Mouse (Mus musculus): Measurements from ENCODE around the gene Kcnt1. TPM values are rescaled to one million over a fixed set of nuclear protein-coding genes. Genes with fewer than 3 reads are reported as not detected.

Gene Kcnt1
- polyA plus RNA-seq, 1 experiment from 2014 or later: 0.20 TPM

DNA sequence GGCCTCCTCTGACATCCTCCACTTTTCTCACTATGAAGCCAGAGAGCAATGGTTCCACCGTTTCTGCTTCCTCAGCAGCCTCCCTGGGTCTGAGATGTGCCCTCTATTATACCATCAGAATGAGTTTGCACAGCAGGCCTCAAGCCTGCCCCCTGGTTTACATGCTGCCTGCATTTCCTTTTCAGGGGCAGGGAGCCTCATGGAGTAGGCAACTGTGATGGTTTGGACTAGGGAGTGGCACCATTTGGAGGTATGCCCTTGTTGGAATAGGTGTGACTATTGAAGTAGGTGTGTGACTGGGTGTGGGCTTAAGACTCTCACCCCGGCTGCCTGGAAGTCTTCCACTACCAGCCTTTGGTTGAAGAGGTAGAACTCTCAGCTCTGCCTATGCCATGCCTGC is 60.3 kb downstream of the Kcnt1 start:
- Histone ChIP-seq H3K4me1 (no peaks in the 10 kb centered on the region), H3K9ac (no peak overlapping the region), H3K4me3 (no peak overlapping the region), H3K4me2 (no peak overlapping the region), H3K27ac (no peak overlapping the region), H3K9me3 (no peaks in the 10 kb centered on the region), H3K27me3 (no peaks in the 10 kb centered on the region), H3K36me3 (peaks cover 42% of the 10 kb centered on the region)
- no peak for ATAC-seq (ENCODE audit: insufficient number of reproducible peaks, low FRiP score, low TSS enrichment, low read depth)
- 77% methylated on average over 2 of the region's 2 CpGs for WGBS

GRCm38 (mm10) chr2:25924934-25925333 is 61.4 kb downstream of the Kcnt1 start:
- Histone ChIP-seq H3K4me3 (no peak overlapping the region), H3K36me3 (peaks cover 49% of the 10 kb centered on the region), H3K4me1 (no peaks in the 10 kb centered on the region), H3K9me3 (no peaks in the 10 kb centered on the region), H3K4me2 (no peak overlapping the region), H3K27ac (no peak overlapping the region), H3K9ac (no peak overlapping the region), H3K27me3 (no peaks in the 10 kb centered on the region)
- no peak for ATAC-seq (ENCODE audit: insufficient number of reproducible peaks, low FRiP score, low TSS enrichment, low read depth)
- WGBS: 89% methylated on average over 4 of the region's 4 CpGs

- H3K4me2 ChIP-seq: no peak overlapping the region
- H3K36me3 ChIP-seq: peaks cover 70% of the 10 kb centered on the region
- WGBS: 87% methylated on average over 7 of the region's 7 CpGs
- no peak overlapping the region for H3K4me3 ChIP-seq
- H3K9me3 ChIP-seq: no peaks in the 10 kb centered on the region
- H3K27ac ChIP-seq: no peak overlapping the region
- no peak for ATAC-seq (ENCODE audit: insufficient number of reproducible peaks, low FRiP score, low TSS enrichment, low read depth)
- no peaks in the 10 kb centered on the region for H3K27me3 ChIP-seq
- H3K4me1 ChIP-seq: no peaks in the 10 kb centered on the region
- H3K9ac ChIP-seq: no peak overlapping the region
Measured at GRCm38 (mm10) chr2:25927821-25928220, 64.3 kb downstream of the Kcnt1 start.

DNA sequence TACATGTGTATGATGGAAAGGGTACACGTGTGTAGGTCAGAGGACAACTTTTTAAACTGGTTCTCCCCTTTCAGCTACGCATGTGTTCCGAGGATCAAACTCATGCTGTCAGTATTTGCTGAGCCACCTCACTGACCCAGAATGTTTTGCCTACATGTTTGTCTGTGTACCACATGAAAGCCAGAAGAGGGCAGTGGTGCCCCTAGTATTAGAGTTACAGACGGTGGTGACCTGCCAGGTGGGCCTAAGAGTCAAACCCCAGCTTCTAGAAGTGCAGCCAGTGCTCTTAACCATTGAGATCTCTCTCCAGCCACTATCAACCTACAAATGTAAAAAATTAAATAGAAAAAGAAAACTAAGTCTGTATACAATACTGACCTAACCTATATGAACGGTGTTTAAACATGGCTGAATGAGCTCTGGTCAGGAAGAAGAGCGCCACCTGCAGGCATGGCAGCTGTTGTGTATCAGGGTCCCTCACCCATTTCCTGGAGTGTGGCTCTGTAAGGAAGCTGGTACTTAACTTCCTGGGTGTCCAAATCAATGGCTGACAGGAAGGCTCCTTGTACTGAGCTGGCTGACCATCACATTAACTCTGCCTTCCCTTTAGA is 67.8 kb downstream of the Kcnt1 start:
- 76% methylated on average over 6 of the region's 6 CpGs for WGBS
- Histone ChIP-seq H3K4me2 (no peak overlapping the region), H3K9ac (no peak overlapping the region), H3K27ac (no peak overlapping the region), H3K4me3 (no peak overlapping the region), H3K27me3 (no peaks in the 10 kb centered on the region), H3K9me3 (no peaks in the 10 kb centered on the region), H3K4me1 (no peaks in the 10 kb centered on the region), H3K36me3 (peaks cover 89% of the 10 kb centered on the region)
- ATAC-seq (ENCODE audit: insufficient number of reproducible peaks, low FRiP score, low TSS enrichment, low read depth): no peak

GRCm38 (mm10) chr2:25940503-25940902 is 77.0 kb downstream of the Kcnt1 start:
- Histone ChIP-seq H3K9ac (no peak overlapping the region), H3K36me3 (peaks cover 95% of the 10 kb centered on the region), H3K4me1 (no peaks in the 10 kb centered on the region), H3K4me2 (no peak overlapping the region), H3K4me3 (no peak overlapping the region), H3K27me3 (no peaks in the 10 kb centered on the region), H3K9me3 (no peaks in the 10 kb centered on the region), H3K27ac (no peak overlapping the region)
- ATAC-seq (ENCODE audit: insufficient number of reproducible peaks, low FRiP score, low TSS enrichment, low read depth): no peak
- 83% methylated on average over 6 of the region's 6 CpGs for WGBS

DNA sequence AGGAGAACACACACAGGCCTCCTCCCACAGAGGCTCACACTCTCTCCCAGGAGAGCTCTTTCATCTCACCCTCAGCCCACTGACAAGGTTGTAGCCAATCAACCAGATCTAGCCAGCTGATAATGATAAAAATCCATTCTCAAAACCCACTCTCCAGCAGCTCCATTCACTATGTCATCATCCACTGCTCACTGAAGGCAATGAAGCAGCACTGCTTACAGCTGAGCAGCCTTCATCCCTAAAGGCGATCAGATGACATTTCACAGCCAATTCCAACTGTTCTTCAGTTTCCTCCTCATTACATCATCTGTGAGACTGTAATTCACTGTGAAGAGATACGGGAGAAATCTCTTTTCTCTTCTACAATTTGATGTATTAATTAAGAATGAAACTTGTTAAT is 80.3 kb downstream of the Kcnt1 start:
- H3K36me3 ChIP-seq: peaks cover 81% of the 10 kb centered on the region

DNA sequence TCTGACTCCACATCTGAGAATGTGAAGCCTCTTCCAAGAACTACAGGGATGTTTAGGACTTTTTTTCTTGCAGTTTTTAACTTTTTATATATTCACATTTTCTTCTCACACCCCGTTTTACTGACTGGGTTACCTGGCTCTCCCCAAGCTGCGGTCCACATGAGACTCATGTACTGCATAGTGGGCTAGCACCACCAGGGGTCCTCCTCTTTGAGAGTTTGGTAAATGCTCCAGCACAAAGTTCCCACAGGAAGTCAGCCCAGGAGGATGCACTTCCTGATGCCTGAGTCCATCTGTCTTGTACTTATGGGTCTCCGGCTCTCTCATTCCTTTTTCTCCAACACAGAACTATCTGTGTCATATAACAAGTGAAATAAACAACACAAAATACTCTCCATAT is 84.4 kb downstream of the Kcnt1 start:
- peaks cover 75% of the 10 kb centered on the region for H3K36me3 ChIP-seq
- ATAC-seq (ENCODE audit: insufficient number of reproducible peaks, low FRiP score, low TSS enrichment, low read depth): no peak

More for the DNA sequence above, 80.3 kb downstream of the Kcnt1 start:
- no peak for ATAC-seq (ENCODE audit: insufficient number of reproducible peaks, low FRiP score, low TSS enrichment, low read depth)
- WGBS: 83% methylated on average over 2 of the region's 2 CpGs
- Histone ChIP-seq H3K27me3 (no peaks in the 10 kb centered on the region), H3K4me2 (no peak overlapping the region), H3K9me3 (no peaks in the 10 kb centered on the region), H3K27ac (no peak overlapping the region), H3K4me3 (no peak overlapping the region), H3K9ac (no peak overlapping the region), H3K4me1 (no peaks in the 10 kb centered on the region)

GRCm38 (mm10) chr2:25949291-25949690 is 85.8 kb downstream of the Kcnt1 start:
- Histone ChIP-seq H3K27ac (no peak overlapping the region), H3K4me1 (no peaks in the 10 kb centered on the region), H3K27me3 (no peaks in the 10 kb centered on the region), H3K4me3 (no peak overlapping the region), H3K9me3 (no peaks in the 10 kb centered on the region), H3K4me2 (no peak overlapping the region), H3K36me3 (peaks cover 71% of the 10 kb centered on the region), H3K9ac (no peak overlapping the region)
- no peak for ATAC-seq (ENCODE audit: insufficient number of reproducible peaks, low FRiP score, low TSS enrichment, low read depth)
- WGBS: 91% methylated on average over 3 of the region's 3 CpGs

More for the DNA sequence above, 84.4 kb downstream of the Kcnt1 start:
- no peaks in the 10 kb centered on the region for H3K9me3 ChIP-seq
- no peaks in the 10 kb centered on the region for H3K27me3 ChIP-seq
- 88% methylated on average over 3 of the region's 3 CpGs for WGBS
- no peaks in the 10 kb centered on the region for H3K4me1 ChIP-seq
- H3K4me3 ChIP-seq: no peak overlapping the region
- H3K4me2 ChIP-seq: no peak overlapping the region
- no peak overlapping the region for H3K27ac ChIP-seq
- H3K9ac ChIP-seq: no peak overlapping the region

Other genes starting within 250 kb of the Kcnt1 start
- gene Ccdc183, start 246.1 kb upstream of the Kcnt1 start, polyA plus RNA-seq (2015; fragmentation: Nextera tagmentation; extraction: Ambion mirVana): 0.12 and 0.14 TPM in 2 replicates
- gene Tmem141, start 241.7 kb upstream of the Kcnt1 start, polyA plus RNA-seq (2015; fragmentation: Nextera tagmentation; extraction: Ambion mirVana): 27.3 and 28.7 TPM in 2 replicates
- gene Fcna, start 235.7 kb upstream of the Kcnt1 start, polyA plus RNA-seq (2015; fragmentation: Nextera tagmentation; extraction: Ambion mirVana): 2.7 and 3.7 TPM in 2 replicates
- not detected in 2 replicates for gene Lcn8, start 210.6 kb upstream of the Kcnt1 start, polyA plus RNA-seq (2015; fragmentation: Nextera tagmentation; extraction: Ambion mirVana)
- not detected in 2 replicates for gene Lcn5, start 205.8 kb upstream of the Kcnt1 start, polyA plus RNA-seq (2015; fragmentation: Nextera tagmentation; extraction: Ambion mirVana)
- not detected in 2 replicates for gene Lcn6, start 186.9 kb upstream of the Kcnt1 start, polyA plus RNA-seq (2015; fragmentation: Nextera tagmentation; extraction: Ambion mirVana)
- gene Lcn10, start 181.0 kb upstream of the Kcnt1 start, polyA plus RNA-seq (2015; fragmentation: Nextera tagmentation; extraction: Ambion mirVana): not detected in 2 replicates
- not detected in 2 replicates for gene Obp2a, start 163.7 kb upstream of the Kcnt1 start, polyA plus RNA-seq (2015; fragmentation: Nextera tagmentation; extraction: Ambion mirVana)
- 92.0 and 94.5 TPM in 2 replicates for gene Bmyc, start 157.0 kb upstream of the Kcnt1 start, polyA plus RNA-seq (2015; fragmentation: Nextera tagmentation; extraction: Ambion mirVana)
- gene Obp2b, start 126.7 kb upstream of the Kcnt1 start, polyA plus RNA-seq (2015; fragmentation: Nextera tagmentation; extraction: Ambion mirVana): not detected in 2 replicates
- not detected in 2 replicates for gene Lcn3, start 98.2 kb upstream of the Kcnt1 start, polyA plus RNA-seq (2015; fragmentation: Nextera tagmentation; extraction: Ambion mirVana)
- not detected in 2 replicates for gene Lcn11, start 86.7 kb upstream of the Kcnt1 start, polyA plus RNA-seq (2015; fragmentation: Nextera tagmentation; extraction: Ambion mirVana)
- not detected in 2 replicates for gene Gm13539, start 81.5 kb upstream of the Kcnt1 start, polyA plus RNA-seq (2015; fragmentation: Nextera tagmentation; extraction: Ambion mirVana)
- gene Glt6d1, start 47.9 kb upstream of the Kcnt1 start, polyA plus RNA-seq (2015; fragmentation: Nextera tagmentation; extraction: Ambion mirVana): not detected in 2 replicates
- not detected in 2 replicates for gene Lcn9, start 40.6 kb upstream of the Kcnt1 start, polyA plus RNA-seq (2015; fragmentation: Nextera tagmentation; extraction: Ambion mirVana)
- not detected in 2 replicates for gene Sohlh1, start 16.5 kb upstream of the Kcnt1 start, polyA plus RNA-seq (2015; fragmentation: Nextera tagmentation; extraction: Ambion mirVana)
- gene Camsap1, start 119.5 kb downstream of the Kcnt1 start, polyA plus RNA-seq (2015; fragmentation: Nextera tagmentation; extraction: Ambion mirVana): 15.9 and 19.1 TPM in 2 replicates
- gene Ubac1, start 158.0 kb downstream of the Kcnt1 start, polyA plus RNA-seq (2015; fragmentation: Nextera tagmentation; extraction: Ambion mirVana): 89.7 and 94.1 TPM in 2 replicates

All from limb, embryonic 15.5 days (tissue).